Mouse (Mus musculus): ENCODE results near the gene Tapbp. TPM values are rescaled to one million over a fixed set of nuclear protein-coding genes. Genes with fewer than 3 reads are reported as not detected.
A peak's percentile ranks its signal among the peaks of the same experiment; 100 is the strongest.

The Tapbp gene
- polyA plus RNA-seq, 1 experiment from 2014 or later = 36.1 TPM

GRCm38 (mm10) chr17:33929371-33930279 is 13.9 kb downstream of the Tapbp start, which contains the start of gene Rgl2:
Gene Rgl2, plus strand, starts transcription at chr17:33929543.
- H3K4me3 ChIP-seq (ENCODE audit: low read length) = peak within 1 kb of the TSS; percentile 88
- peak within 1 kb of the TSS; percentile 98 for H3K4me2 ChIP-seq (replicated peaks; ENCODE audit: low read depth, low read length)
- peak; percentile 82 for ATAC-seq (ENCODE audit: low FRiP score, low TSS enrichment)
- 0% methylated on average over 77 of the region's 80 CpGs for WGBS
- no peaks in the 10 kb centered on the region for H3K27me3 ChIP-seq (ENCODE audit: insufficient read depth, low read length)
- peaks cover 18% of the 10 kb centered on the region for H3K4me1 ChIP-seq (ENCODE audit: insufficient read depth, low read length)
- H3K9ac ChIP-seq (replicated peaks; ENCODE audit: low read length) = peak within 1 kb of the TSS; percentile 88
- H3K36me3 ChIP-seq (ENCODE audit: insufficient read depth, low read length) = peaks cover 10% of the 10 kb centered on the region; the same call in 1 of the 2 replicates
- H3K27ac ChIP-seq (ENCODE audit: low read length) = peak within 1 kb of the TSS; percentile 98
- no peaks in the 10 kb centered on the region for H3K9me3 ChIP-seq (ENCODE audit: low read length)

- Histone ChIP-seq H3K36me3 (ENCODE audit: insufficient read depth, low read length) (peaks cover 13% of the 10 kb centered on the region; the same call in 1 of the 2 replicates), H3K27me3 (ENCODE audit: insufficient read depth, low read length) (no peaks in the 10 kb centered on the region), H3K4me1 (ENCODE audit: insufficient read depth, low read length) (peaks cover 18% of the 10 kb centered on the region), H3K4me3 (ENCODE audit: low read length) (peak overlapping the region; percentile 88), H3K9ac (replicated peaks; ENCODE audit: low read length) (peak overlapping the region; percentile 88), H3K4me2 (replicated peaks; ENCODE audit: low read depth, low read length) (peak overlapping the region; percentile 98), H3K9me3 (ENCODE audit: low read length) (no peaks in the 10 kb centered on the region), H3K27ac (ENCODE audit: low read length) (peak overlapping the region; percentile 98)
- peak; percentile 14; the same call in 1 of the 2 replicates for ATAC-seq (ENCODE audit: low FRiP score, low TSS enrichment)
- under 1% methylated on average over 42 of the region's 45 CpGs for WGBS
These were observed 14.8 kb downstream of the Tapbp start for GRCm38 (mm10) chr17:33930280-33931158.

- Histone ChIP-seq H3K9me3 (ENCODE audit: low read length) (no peaks in the 10 kb centered on the region), H3K27me3 (ENCODE audit: insufficient read depth, low read length) (no peaks in the 10 kb centered on the region), H3K4me1 (ENCODE audit: insufficient read depth, low read length) (peaks cover 18% of the 10 kb centered on the region), H3K36me3 (ENCODE audit: insufficient read depth, low read length) (peaks cover 13% of the 10 kb centered on the region), H3K4me3 (ENCODE audit: low read length) (peak overlapping the region; percentile 88), H3K27ac (ENCODE audit: low read length) (no peak overlapping the region), H3K4me2 (replicated peaks; ENCODE audit: low read depth, low read length) (peak overlapping the region; percentile 98), H3K9ac (replicated peaks; ENCODE audit: low read length) (peak overlapping the region; percentile 88)
- 40% methylated on average over 18 of the region's 18 CpGs for WGBS
- ATAC-seq (ENCODE audit: low FRiP score, low TSS enrichment) = no peak
These were observed 15.6 kb downstream of the Tapbp start for GRCm38 (mm10) chr17:33931159-33931866.

- H3K4me1 ChIP-seq (ENCODE audit: insufficient read depth, low read length) = peaks cover 18% of the 10 kb centered on the region
- WGBS = 93% methylated on average over 11 of the region's 11 CpGs
- no peak overlapping the region for H3K27ac ChIP-seq (ENCODE audit: low read length)
- H3K4me3 ChIP-seq (ENCODE audit: low read length) = no peak overlapping the region
- H3K9me3 ChIP-seq (ENCODE audit: low read length) = no peaks in the 10 kb centered on the region
- H3K4me2 ChIP-seq (replicated peaks; ENCODE audit: low read depth, low read length) = no peak overlapping the region
- peaks cover 17% of the 10 kb centered on the region for H3K36me3 ChIP-seq (ENCODE audit: insufficient read depth, low read length)
- H3K9ac ChIP-seq (replicated peaks; ENCODE audit: low read length) = no peak overlapping the region
- ATAC-seq (ENCODE audit: low FRiP score, low TSS enrichment) = no peak
- H3K27me3 ChIP-seq (ENCODE audit: insufficient read depth, low read length) = no peaks in the 10 kb centered on the region
These were observed 16.2 kb downstream of the Tapbp start for GRCm38 (mm10) chr17:33931947-33932346.

GRCm38 (mm10) chr17:33932448-33932847 is 16.7 kb downstream of the Tapbp start:
- peaks cover 18% of the 10 kb centered on the region for H3K4me1 ChIP-seq (ENCODE audit: insufficient read depth, low read length)
- H3K36me3 ChIP-seq (ENCODE audit: insufficient read depth, low read length) = peaks cover 22% of the 10 kb centered on the region
- H3K27ac ChIP-seq (ENCODE audit: low read length) = no peak overlapping the region
- no peak overlapping the region for H3K9ac ChIP-seq (replicated peaks; ENCODE audit: low read length)
- WGBS = 85% methylated on average over 14 of the region's 14 CpGs
- no peaks in the 10 kb centered on the region for H3K27me3 ChIP-seq (ENCODE audit: insufficient read depth, low read length)
- no peak overlapping the region for H3K4me2 ChIP-seq (replicated peaks; ENCODE audit: low read depth, low read length)
- H3K4me3 ChIP-seq (ENCODE audit: low read length) = no peak overlapping the region
- no peak for ATAC-seq (ENCODE audit: low FRiP score, low TSS enrichment)
- no peaks in the 10 kb centered on the region for H3K9me3 ChIP-seq (ENCODE audit: low read length)

GRCm38 (mm10) chr17:33932970-33933369 is 17.3 kb downstream of the Tapbp start:
- Histone ChIP-seq H3K27ac (ENCODE audit: low read length) (no peak overlapping the region), H3K4me2 (replicated peaks; ENCODE audit: low read depth, low read length) (no peak overlapping the region), H3K9ac (replicated peaks; ENCODE audit: low read length) (no peak overlapping the region), H3K4me3 (ENCODE audit: low read length) (no peak overlapping the region), H3K27me3 (ENCODE audit: insufficient read depth, low read length) (no peaks in the 10 kb centered on the region), H3K36me3 (ENCODE audit: insufficient read depth, low read length) (peaks cover 25% of the 10 kb centered on the region), H3K4me1 (ENCODE audit: insufficient read depth, low read length) (peaks cover 18% of the 10 kb centered on the region), H3K9me3 (ENCODE audit: low read length) (no peaks in the 10 kb centered on the region)
- ATAC-seq (ENCODE audit: low FRiP score, low TSS enrichment) = no peak
- 89% methylated on average over 15 of the region's 15 CpGs for WGBS

- Histone ChIP-seq H3K27ac (ENCODE audit: low read length) (no peak overlapping the region), H3K4me3 (ENCODE audit: low read length) (no peak overlapping the region), H3K9ac (replicated peaks; ENCODE audit: low read length) (no peak overlapping the region), H3K27me3 (ENCODE audit: insufficient read depth, low read length) (no peaks in the 10 kb centered on the region), H3K4me1 (ENCODE audit: insufficient read depth, low read length) (peaks cover 18% of the 10 kb centered on the region), H3K36me3 (ENCODE audit: insufficient read depth, low read length) (peaks cover 30% of the 10 kb centered on the region), H3K9me3 (ENCODE audit: low read length) (no peaks in the 10 kb centered on the region), H3K4me2 (replicated peaks; ENCODE audit: low read depth, low read length) (no peak overlapping the region)
- 83% methylated on average over 21 of the region's 21 CpGs for WGBS
- ATAC-seq (ENCODE audit: low FRiP score, low TSS enrichment) = no peak
These were observed 19.8 kb downstream of the Tapbp start for GRCm38 (mm10) chr17:33935422-33936055.

- no peaks in the 10 kb centered on the region for H3K27me3 ChIP-seq (ENCODE audit: insufficient read depth, low read length)
- no peak overlapping the region for H3K9ac ChIP-seq (replicated peaks; ENCODE audit: low read length)
- ATAC-seq (ENCODE audit: low FRiP score, low TSS enrichment) = no peak
- no peaks in the 10 kb centered on the region for H3K9me3 ChIP-seq (ENCODE audit: low read length)
- WGBS = 87% methylated on average over 15 of the region's 15 CpGs
- peaks cover 17% of the 10 kb centered on the region for H3K4me1 ChIP-seq (ENCODE audit: insufficient read depth, low read length)
- no peak overlapping the region for H3K4me2 ChIP-seq (replicated peaks; ENCODE audit: low read depth, low read length)
- H3K4me3 ChIP-seq (ENCODE audit: low read length) = no peak overlapping the region
- peaks cover 30% of the 10 kb centered on the region for H3K36me3 ChIP-seq (ENCODE audit: insufficient read depth, low read length)
- H3K27ac ChIP-seq (ENCODE audit: low read length) = no peak overlapping the region
These were observed 21.3 kb downstream of the Tapbp start for GRCm38 (mm10) chr17:33936993-33937392.

GRCm38 (mm10) chr17:33938783-33939182 is 23.1 kb downstream of the Tapbp start:
- Histone ChIP-seq H3K27ac (ENCODE audit: low read length) (no peak overlapping the region), H3K4me2 (replicated peaks; ENCODE audit: low read depth, low read length) (no peak overlapping the region), H3K36me3 (ENCODE audit: insufficient read depth, low read length) (peaks cover 37% of the 10 kb centered on the region), H3K27me3 (ENCODE audit: insufficient read depth, low read length) (no peaks in the 10 kb centered on the region), H3K4me3 (ENCODE audit: low read length) (no peak overlapping the region), H3K9ac (replicated peaks; ENCODE audit: low read length) (no peak overlapping the region), H3K9me3 (ENCODE audit: low read length) (no peaks in the 10 kb centered on the region), H3K4me1 (ENCODE audit: insufficient read depth, low read length) (peaks cover 17% of the 10 kb centered on the region)
- ATAC-seq (ENCODE audit: low FRiP score, low TSS enrichment) = no peak
- 71% methylated on average over 11 of the region's 11 CpGs for WGBS
